13 mouse cellular contexts compared by ENCODE assay signal in genomic region chr1:154622666-154623653, GRCm38 (mm10).
DNase-seq lines count a peak whose midpoint lies in the region; ATAC-seq lines count a peak whose summit lies in the region.
"Had no signal": no experiment of that assay in that cellular context is flagged by ENCODE, and none has a peak within 500 bp of the region (broad histone marks: within the 10 kb centered on the region; RNA-seq: fewer than 3 reads in every experiment).

No protein-coding gene starts in this region.

- no peak for DNase-seq in hindbrain, embryonic 11.5 days (ENCODE audit: low spot score)
- peak; percentile 80 for DNase-seq in Muller cell, postnatal 12 days (ENCODE audit: inconsistent ontology term)
- DNase-seq in cerebellum, adult 11-12 months, result peak; percentile 71
- no peak for DNase-seq in right cerebral cortex, postnatal 14 days
- no peak for DNase-seq in lung, adult 18-20 months
- DNase-seq: embryo, embryonic 11 days; gastrocnemius, postnatal 14 days; kidney, adult 11 months; right cerebral cortex, postnatal 4 days; thymus, postnatal 4 days had no signal

- no peak overlapping the region for H3K27ac ChIP-seq in hindbrain, embryonic 13.5 days
- no peak overlapping the region for H3K27ac ChIP-seq in hindbrain, embryonic 11.5 days (ENCODE audit: low read depth, low read length)
- no peak overlapping the region for H3K27ac ChIP-seq in hindbrain, embryonic 16.5 days (ENCODE audit: low read depth, low read length)
- H3K27ac ChIP-seq: midbrain, embryonic 12.5 days had no signal

- H3K4me2 ChIP-seq in hindbrain, embryonic 13.5 days, result no peak overlapping the region
- H3K4me2 ChIP-seq in hindbrain, embryonic 11.5 days (replicated peaks; ENCODE audit: low read depth, low read length), result no peak overlapping the region
- no peak overlapping the region for H3K4me2 ChIP-seq in hindbrain, embryonic 16.5 days (ENCODE audit: low read length)
- H3K4me2 ChIP-seq: midbrain, embryonic 12.5 days had no signal

- 76% methylated on average over 16 of the region's 16 CpGs for WGBS in hindbrain, embryonic 13.5 days
- 88% methylated on average over 16 of the region's 16 CpGs for WGBS in hindbrain, embryonic 11.5 days
- WGBS in hindbrain, embryonic 16.5 days, result 69% methylated on average over 16 of the region's 16 CpGs

- H3K4me3 ChIP-seq in hindbrain, embryonic 13.5 days, result no peak overlapping the region
- H3K4me3 ChIP-seq in hindbrain, embryonic 11.5 days (ENCODE audit: low read depth, low read length), result no peak overlapping the region
- H3K4me3 ChIP-seq in hindbrain, embryonic 16.5 days (ENCODE audit: low read length), result no peak overlapping the region
- H3K4me3 ChIP-seq: midbrain, embryonic 12.5 days had no signal

- H3K27me3 ChIP-seq in hindbrain, embryonic 13.5 days, result no peaks in the 10 kb centered on the region
- no peaks in the 10 kb centered on the region for H3K27me3 ChIP-seq in hindbrain, embryonic 11.5 days (ENCODE audit: control insufficient read depth, insufficient read depth, low read length)
- no peaks in the 10 kb centered on the region for H3K27me3 ChIP-seq in hindbrain, embryonic 16.5 days (replicated peaks; ENCODE audit: control insufficient read depth, insufficient read depth, low read length)
- H3K27me3 ChIP-seq: midbrain, embryonic 12.5 days had no signal

- no peaks in the 10 kb centered on the region for H3K9me3 ChIP-seq in hindbrain, embryonic 13.5 days
- H3K9me3 ChIP-seq in hindbrain, embryonic 11.5 days (ENCODE audit: control insufficient read depth, low read length), result no peaks in the 10 kb centered on the region
- H3K9me3 ChIP-seq in hindbrain, embryonic 16.5 days (ENCODE audit: control insufficient read depth, low read length), result no peaks in the 10 kb centered on the region
- H3K9me3 ChIP-seq: midbrain, embryonic 12.5 days had no signal

- no peaks in the 10 kb centered on the region; the same call in 1 of the 2 replicates for H3K4me1 ChIP-seq in hindbrain, embryonic 13.5 days (replicated peaks)
- no peaks in the 10 kb centered on the region for H3K4me1 ChIP-seq in hindbrain, embryonic 11.5 days (replicated peaks; ENCODE audit: control insufficient read depth, insufficient read depth, low read length)
- no peaks in the 10 kb centered on the region for H3K4me1 ChIP-seq in hindbrain, embryonic 16.5 days (ENCODE audit: control insufficient read depth, insufficient read depth, low read depth, low read length)
- H3K4me1 ChIP-seq: midbrain, embryonic 12.5 days had no signal

- no peaks in the 10 kb centered on the region for H3K36me3 ChIP-seq in hindbrain, embryonic 13.5 days
- no peaks in the 10 kb centered on the region for H3K36me3 ChIP-seq in hindbrain, embryonic 11.5 days (ENCODE audit: control insufficient read depth, insufficient read depth, low read length)
- H3K36me3 ChIP-seq in hindbrain, embryonic 16.5 days (ENCODE audit: control insufficient read depth, insufficient read depth, low read length), result no peaks in the 10 kb centered on the region
- H3K36me3 ChIP-seq: midbrain, embryonic 12.5 days had no signal

- peak; percentile 61; the same call in 1 of the 2 replicates for ATAC-seq in hindbrain, embryonic 13.5 days (ENCODE audit: low FRiP score)
- no peak for ATAC-seq in hindbrain, embryonic 11.5 days (ENCODE audit: low FRiP score)
- peak; percentile 70 for ATAC-seq in hindbrain, embryonic 16.5 days

- H3K9ac ChIP-seq in hindbrain, embryonic 13.5 days, result no peak overlapping the region
- H3K9ac ChIP-seq in hindbrain, embryonic 11.5 days (ENCODE audit: low read depth, low read length), result no peak overlapping the region
- H3K9ac ChIP-seq in hindbrain, embryonic 16.5 days (ENCODE audit: low read depth, low read length), result no peak overlapping the region
- H3K9ac ChIP-seq: midbrain, embryonic 12.5 days had no signal

Comparison
In these comparisons a context has a peak if more than half of its experiments do, and no peak if none do; other contexts are left out.
1. DNase-seq: peak in Muller cell, postnatal 12 days (single experiment) and cerebellum, adult 11-12 months (single experiment); none in hindbrain, embryonic 11.5 days (single experiment), right cerebral cortex, postnatal 14 days (single experiment) and lung, adult 18-20 months (0 of 2).